7 mouse cellular contexts compared by ENCODE assay signal in genomic region chr2:74300366-74300791, GRCm38 (mm10).
DNase-seq lines count a peak whose midpoint lies in the region; ATAC-seq lines count a peak whose summit lies in the region.

No protein-coding gene starts in this region.

- DNase-seq in WW6 (ENCODE audit: low read depth, low spot score): peak; percentile 22
- DNase-seq in cerebellum, adult 18-20 months: peak; percentile 23 to 33
- DNase-seq in forelimb bud, embryonic 11.5 days (ENCODE audit: low read depth, low spot score): peak; percentile 74
- DNase-seq in hindbrain, embryonic 14.5 days (ENCODE audit: low spot score): peak; percentile 93
- peak; percentile 17 to 65 for DNase-seq in layer of hippocampus, postnatal 25 days (ENCODE audit: extremely low spot score in 1 of 2, low spot score in 1 of 2)
- DNase-seq in lung, postnatal 10 days: peak; percentile 74
- DNase-seq in right cerebral cortex, postnatal 36 days (ENCODE audit: low spot score in 2 of 2): peak; percentile 41 to 55

- no peak overlapping the region for H3K9ac ChIP-seq in hindbrain, embryonic 14.5 days

- peak; percentile 65 for ATAC-seq in hindbrain, embryonic 14.5 days (ENCODE audit: low FRiP score)

- H3K9me3 ChIP-seq in hindbrain, embryonic 14.5 days (ENCODE audit: control insufficient read depth, low read length): no peaks in the 10 kb centered on the region

- H3K27me3 ChIP-seq in hindbrain, embryonic 14.5 days (ENCODE audit: control insufficient read depth, insufficient read depth, low read length): peaks cover 10% of the 10 kb centered on the region; the same call in 1 of the 2 replicates

- H3K4me2 ChIP-seq in hindbrain, embryonic 14.5 days (replicated peaks): peak overlapping the region; percentile 59

- 1% methylated on average over 11 of the region's 11 CpGs for WGBS in hindbrain, embryonic 14.5 days

- H3K27ac ChIP-seq in hindbrain, embryonic 14.5 days: no peak overlapping the region

- peak overlapping the region; percentile 24 for H3K4me3 ChIP-seq in hindbrain, embryonic 14.5 days (replicated peaks; ENCODE audit: low read length)

- no peaks in the 10 kb centered on the region for H3K36me3 ChIP-seq in hindbrain, embryonic 14.5 days (replicated peaks; ENCODE audit: control insufficient read depth, insufficient read depth)

- H3K4me1 ChIP-seq in hindbrain, embryonic 14.5 days (replicated peaks; ENCODE audit: control insufficient read depth, insufficient read depth, low read length): peaks cover 4% of the 10 kb centered on the region; the same call in 1 of the 2 replicates

Comparison
In these comparisons a context has a peak if more than half of its experiments do, and no peak if none do; other contexts are left out.
1. DNase-seq: peak in every context shown above with its lines; median percentile 93 in hindbrain, embryonic 14.5 days; 74 in forelimb bud, embryonic 11.5 days; 74 in lung, postnatal 10 days; 48 in right cerebral cortex, postnatal 36 days; 41 in layer of hippocampus, postnatal 25 days; 28 in cerebellum, adult 18-20 months; 22 in WW6.